Mouse (Mus musculus) ES-Bruce4 (cell line): ENCODE data around the gene Frmd4a. TPM values are rescaled to one million over a fixed set of nuclear protein-coding genes. Genes with fewer than 3 reads are reported as not detected.

ENCODE experiments used
- H3K27ac ChIP-seq: 2 replicates; pipeline ENCODE4 v1.5.1; 2012; ENCODE audit warnings: low read length, inconsistent platforms; ENCODE audit not compliant: insufficient read depth
- H3K27me3 ChIP-seq: 2 replicates; pipeline ENCODE4 v1.6.1; 2012; ENCODE audit warnings: mild to moderate bottlenecking, low read length, inconsistent platforms; ENCODE audit not compliant: control insufficient read depth, poor library complexity, insufficient read depth, severe bottlenecking
- H3K36me3 ChIP-seq: 2 replicates; pipeline ENCODE4 v1.6.1; 2012; ENCODE audit warnings: inconsistent platforms, mild to moderate bottlenecking, low read length, moderate library complexity; ENCODE audit not compliant: control insufficient read depth, poor library complexity, insufficient read depth, severe bottlenecking
- H3K4me1 ChIP-seq: one replicate; pipeline ENCODE4 v1.8.1; 2011; ENCODE audit warnings: low read length; ENCODE audit not compliant: control insufficient read depth, insufficient read depth
- H3K4me3 ChIP-seq: 2 replicates; pipeline ENCODE4 v1.5.1; 2011; ENCODE audit warnings: low read depth, mild to moderate bottlenecking, low read length
- H3K9ac ChIP-seq: 2 replicates; pipeline ENCODE4 v1.6.1; 2012; ENCODE audit warnings: low read depth, mild to moderate bottlenecking, inconsistent platforms; ENCODE audit not compliant: poor library complexity, severe bottlenecking
- H3K9me3 ChIP-seq: replicated peaks from 2 replicates; pipeline ENCODE4 v1.6.1; 2012; ENCODE audit warnings: mild to moderate bottlenecking, low read length, inconsistent platforms; ENCODE audit not compliant: control insufficient read depth, poor library complexity, insufficient read depth, severe bottlenecking
- CTCF ChIP-seq: IDR thresholded peaks from one replicate; pipeline ENCODE4 v1.8.1; 2011; ENCODE audit warnings: low read depth, low read length
- EP300 ChIP-seq: IDR thresholded peaks from 2 replicates; pipeline ENCODE4 v1.6.1; 2011; ENCODE audit warnings: low read depth, low read length; ENCODE audit not compliant: insufficient read depth
- POLR2A ChIP-seq: IDR thresholded peaks from one replicate; pipeline ENCODE4 v1.8.1; 2011; ENCODE audit warnings: low read length; ENCODE audit not compliant: insufficient read depth
- polyA plus RNA-seq: library from polyadenylated mRNA; stranded (reverse); fragments of >200 nt; gene quantifications from 2 replicates; pipeline ENCODE4 v1.2.4, GENCODE M21; 2011; ENCODE audit warnings: low read depth; ENCODE audit not compliant: missing spikeins, insufficient read depth, insufficient read length

The Frmd4a gene
- polyA plus RNA-seq, 1 experiment: 5.6 TPM

- Histone ChIP-seq H3K27ac (no peak overlapping the region), H3K4me3 (no peak overlapping the region), H3K27me3 (no peaks in the 10 kb centered on the region), H3K36me3 (no peaks in the 10 kb centered on the region), H3K9ac (no peak overlapping the region), H3K4me1 (no peaks in the 10 kb centered on the region), H3K9me3 (no peaks in the 10 kb centered on the region)
- TF ChIP-seq CTCF (no peak), EP300 (no peak), POLR2A (no peak)
These were observed 11.7 kb downstream of the Frmd4a start for GRCm38 (mm10) chr2:4029031-4029747.

- no peak for TF ChIP-seq EP300
These were observed 18.7 kb downstream of the Frmd4a start for GRCm38 (mm10) chr2:4036153-4036589.

GRCm38 (mm10) chr2:4036651-4037117, 19.2 kb downstream of the Frmd4a start:
- Histone ChIP-seq H3K36me3 (no peaks in the 10 kb centered on the region), H3K9me3 (no peaks in the 10 kb centered on the region), H3K9ac (no peak overlapping the region), H3K4me1 (no peaks in the 10 kb centered on the region), H3K27me3 (no peaks in the 10 kb centered on the region), H3K27ac (no peak overlapping the region), H3K4me3 (no peak overlapping the region)
- TF ChIP-seq CTCF (no peak), POLR2A (no peak), EP300 (no peak)

More at GRCm38 (mm10) chr2:4036153-4036589, 18.7 kb downstream of the Frmd4a start:
- H3K4me3 ChIP-seq: no peak overlapping the region
- H3K27me3 ChIP-seq: no peaks in the 10 kb centered on the region
- no peaks in the 10 kb centered on the region for H3K36me3 ChIP-seq
- H3K4me1 ChIP-seq: no peaks in the 10 kb centered on the region
- no peak overlapping the region for H3K27ac ChIP-seq
- H3K9ac ChIP-seq: no peak overlapping the region
- no peaks in the 10 kb centered on the region for H3K9me3 ChIP-seq

- Histone ChIP-seq H3K9me3 (no peaks in the 10 kb centered on the region), H3K4me3 (no peak overlapping the region), H3K36me3 (no peaks in the 10 kb centered on the region), H3K27ac (no peak overlapping the region), H3K27me3 (no peaks in the 10 kb centered on the region), H3K4me1 (no peaks in the 10 kb centered on the region), H3K9ac (no peak overlapping the region)
- TF ChIP-seq EP300: no peak
- no peak for TF ChIP-seq CTCF
- TF ChIP-seq POLR2A: no peak
These were observed 24.5 kb downstream of the Frmd4a start for GRCm38 (mm10) chr2:4042009-4042408.

- no peaks in the 10 kb centered on the region for H3K36me3 ChIP-seq
- H3K27me3 ChIP-seq: no peaks in the 10 kb centered on the region
- H3K4me1 ChIP-seq: no peaks in the 10 kb centered on the region
- H3K27ac ChIP-seq: no peak overlapping the region
- H3K9me3 ChIP-seq: no peaks in the 10 kb centered on the region
- H3K4me3 ChIP-seq: no peak overlapping the region
- no peak overlapping the region for H3K9ac ChIP-seq
- TF ChIP-seq POLR2A (no peak), CTCF (no peak), EP300 (no peak)
These were observed 38.0 kb downstream of the Frmd4a start for GRCm38 (mm10) chr2:4055481-4055880.

- H3K36me3 ChIP-seq: no peaks in the 10 kb centered on the region
- no peak overlapping the region for H3K9ac ChIP-seq
- no peak overlapping the region for H3K27ac ChIP-seq
- no peaks in the 10 kb centered on the region for H3K27me3 ChIP-seq
- no peaks in the 10 kb centered on the region for H3K9me3 ChIP-seq
- TF ChIP-seq CTCF: no peak
- no peak for TF ChIP-seq EP300
- no peak for TF ChIP-seq POLR2A
- H3K4me3 ChIP-seq: no peak overlapping the region
- H3K4me1 ChIP-seq: no peaks in the 10 kb centered on the region
These were observed 43.2 kb downstream of the Frmd4a start for GRCm38 (mm10) chr2:4060675-4061074.
